Mouse (Mus musculus) megakaryocyte progenitor cell, adult 5-6 weeks (primary cell): ENCODE measurements around the gene Kif22. TPM values are rescaled to one million over a fixed set of nuclear protein-coding genes. Genes with fewer than 3 reads are reported as not detected.

Experiments
- ATAC-seq: replicated peaks from 2 replicates; pipeline ENCODE4 v1.8.0; 2016; ENCODE audit warnings: mild to moderate bottlenecking, moderate TSS enrichment, inconsistent platforms; ENCODE audit not compliant: poor library complexity
- total RNA-seq, 2 experiments: library from RNA; stranded (forward) in 1 of 2; stranded (reverse) in 1 of 2; fragments of 157-497, 149-512 nt in 1 of 2; fragments of 200-1000 nt in 1 of 2; gene quantifications; 2 replicates each; pipeline versions ENCODE4 v1.2.3 to v1.2.4; 2015 to 2017

Gene Kif22
- total RNA-seq, 2 experiments from 2014 or later: 67.8 to 89.8 TPM

DNA sequence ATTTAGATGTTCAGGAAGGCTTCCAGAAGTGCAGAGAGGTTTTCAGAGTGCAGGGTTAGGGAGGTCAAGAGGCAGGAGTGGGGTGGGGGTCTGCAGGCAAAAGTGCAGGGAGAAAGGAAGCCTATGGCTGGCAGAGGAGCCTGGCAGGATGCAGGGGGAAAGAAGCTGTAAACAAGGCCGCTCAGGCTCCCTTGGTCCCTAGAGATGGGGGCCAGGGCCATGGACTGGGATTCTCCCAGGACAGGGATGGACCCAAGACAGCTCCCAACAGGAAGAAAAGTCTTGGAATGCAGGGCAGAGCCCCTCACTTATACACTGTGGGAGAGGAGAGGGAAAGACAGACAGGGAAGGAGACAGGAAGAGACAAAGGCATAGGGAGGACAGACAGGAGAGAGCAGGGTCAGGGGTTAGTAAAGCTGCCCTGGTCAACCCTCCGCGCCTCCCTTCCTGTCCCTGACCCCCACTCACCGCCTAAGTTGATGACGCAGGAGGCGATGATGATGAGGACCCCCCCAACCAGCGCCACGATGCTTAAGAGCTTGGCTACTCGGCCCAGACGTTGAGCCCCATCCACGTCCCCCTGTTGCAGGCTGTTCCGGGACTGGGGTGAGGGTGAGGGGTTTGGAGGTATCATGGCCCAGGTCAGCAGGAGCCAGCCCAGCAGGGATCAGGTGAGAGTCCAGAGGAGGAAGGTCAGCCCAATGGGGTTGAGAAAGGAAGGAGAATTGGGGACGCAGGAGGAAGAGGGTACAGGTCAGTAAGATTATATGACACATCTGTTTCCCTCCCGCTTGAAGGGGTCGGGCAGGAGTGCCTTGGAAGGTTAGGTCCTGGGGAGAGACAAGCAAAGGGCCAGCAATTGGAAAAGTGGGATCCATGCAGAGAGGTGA is 23.6 kb downstream of the Kif22 start:
- no peak for ATAC-seq

DNA sequence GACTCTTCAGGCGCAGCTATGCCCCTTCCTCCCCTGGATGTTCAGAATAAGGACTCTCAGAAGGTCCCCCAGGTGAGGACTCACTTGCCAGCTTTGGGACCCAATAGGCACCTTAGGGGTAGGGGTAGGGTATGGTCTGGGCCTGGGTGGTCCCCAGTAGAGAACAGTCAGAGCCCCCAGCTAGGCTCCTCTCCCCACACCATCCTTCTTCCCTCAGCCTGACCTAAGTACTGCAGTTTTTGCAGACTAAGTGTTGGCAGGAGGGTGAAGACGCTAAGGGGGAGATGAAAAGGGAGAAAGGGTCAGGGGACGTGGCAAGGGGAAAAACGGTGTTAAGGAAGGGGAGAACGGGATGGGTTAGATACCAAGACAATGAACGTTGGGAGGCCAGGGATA is 24.3 kb downstream of the Kif22 start:
- ATAC-seq: no peak

DNA sequence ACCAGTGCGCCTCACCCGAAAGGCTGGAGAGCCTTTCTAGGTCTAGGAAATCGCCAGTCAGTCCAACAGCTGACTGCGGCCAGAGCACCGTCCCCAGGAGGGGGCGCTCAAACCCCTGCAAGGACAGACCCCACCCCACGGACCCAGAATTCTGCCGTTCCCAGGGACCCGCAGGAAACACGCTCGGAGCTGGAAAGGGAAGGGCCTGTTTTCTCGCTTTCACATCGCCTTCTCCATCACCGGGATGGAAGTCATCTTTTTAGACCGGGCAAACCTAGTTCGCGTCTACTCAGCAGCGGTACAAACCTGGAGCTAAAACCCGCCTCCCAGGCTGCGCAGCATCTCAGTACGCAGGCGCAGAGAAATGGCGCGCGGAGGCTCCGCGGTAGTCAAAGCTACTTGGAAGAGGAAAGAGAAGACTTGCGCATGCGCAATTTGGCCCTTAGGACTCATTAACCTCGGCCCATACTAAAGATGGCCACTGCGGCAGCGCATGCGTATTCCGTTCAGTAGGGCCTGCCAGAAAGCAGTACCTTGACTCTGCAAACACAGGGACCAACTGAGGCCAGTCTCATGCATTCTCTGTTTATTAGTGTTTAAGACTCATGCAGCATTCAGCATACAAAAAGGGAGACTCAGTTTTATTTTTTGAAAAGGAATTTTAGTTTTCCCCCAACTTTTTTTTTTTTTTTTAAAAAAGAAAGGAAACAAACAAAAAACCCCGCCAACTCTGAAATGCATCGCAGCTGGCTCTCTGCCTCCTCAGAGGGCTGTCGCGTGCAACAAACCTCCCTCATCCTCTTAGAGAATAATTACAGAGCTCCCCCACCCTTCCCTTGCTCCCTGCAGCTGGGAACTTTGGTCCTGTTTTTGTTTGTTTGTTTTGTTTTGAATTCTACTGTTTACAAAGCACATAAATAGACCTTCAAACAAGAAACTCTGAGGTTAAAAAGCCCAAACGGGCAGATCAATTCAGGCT is 25.0 kb downstream of the Kif22 start, which contains the start of gene Pagr1a:
Pagr1a (minus strand) TSS at position 382 of the 979 bp plus-strand sequence.
- ATAC-seq: peak; percentile 62

DNA sequence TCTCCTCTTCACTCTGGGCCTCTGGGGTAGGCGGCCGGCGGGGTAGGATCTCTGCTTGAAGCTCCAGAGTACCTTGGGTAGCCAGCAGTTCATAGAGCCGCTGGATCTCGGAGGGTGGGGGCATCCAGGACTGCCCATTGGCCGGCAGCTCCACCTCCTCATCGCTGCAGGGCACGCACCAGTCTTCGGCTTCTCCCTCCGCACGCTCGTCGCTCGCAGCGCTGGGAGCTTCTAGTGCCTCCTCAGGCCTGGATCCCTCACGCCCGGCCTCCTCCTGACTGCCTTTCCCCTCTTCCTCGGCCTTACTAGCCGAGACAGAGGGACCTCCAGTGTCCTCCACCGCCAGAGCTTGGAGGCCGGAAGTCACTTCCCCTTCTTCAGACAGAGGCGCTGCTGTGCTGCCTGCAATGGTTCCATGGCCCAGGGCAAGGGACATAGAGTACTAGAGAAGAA is 25.8 kb downstream of the Kif22 start:
- peak; percentile 54 for ATAC-seq

DNA sequence TGATC is 26.0 kb downstream of the Kif22 start, which contains the start of gene Pagr1b:
Pagr1b (minus strand) TSS at position 4 of the 5 bp plus-strand sequence.
- no peak for ATAC-seq

DNA sequence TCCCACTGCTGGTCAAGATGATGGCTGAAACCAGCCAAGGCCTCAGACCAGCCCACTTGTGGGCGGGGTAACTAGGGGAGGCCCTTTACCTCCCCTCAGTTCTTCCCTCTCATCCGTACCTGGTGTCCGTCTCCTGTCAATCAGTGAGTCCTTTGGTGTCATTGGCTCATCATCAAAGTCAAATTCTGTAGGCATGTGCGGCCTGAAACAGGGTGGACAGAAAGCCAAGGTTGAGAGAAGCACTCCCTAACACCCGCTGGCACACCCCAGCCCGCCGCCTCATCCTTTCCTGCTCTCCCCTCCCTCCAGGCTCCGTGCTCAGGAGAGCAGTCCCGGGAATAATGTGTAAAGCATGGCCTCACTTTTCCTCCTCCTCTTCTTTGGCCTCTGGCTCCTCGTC is 26.2 kb downstream of the Kif22 start:
- ATAC-seq: peak; percentile 18

DNA sequence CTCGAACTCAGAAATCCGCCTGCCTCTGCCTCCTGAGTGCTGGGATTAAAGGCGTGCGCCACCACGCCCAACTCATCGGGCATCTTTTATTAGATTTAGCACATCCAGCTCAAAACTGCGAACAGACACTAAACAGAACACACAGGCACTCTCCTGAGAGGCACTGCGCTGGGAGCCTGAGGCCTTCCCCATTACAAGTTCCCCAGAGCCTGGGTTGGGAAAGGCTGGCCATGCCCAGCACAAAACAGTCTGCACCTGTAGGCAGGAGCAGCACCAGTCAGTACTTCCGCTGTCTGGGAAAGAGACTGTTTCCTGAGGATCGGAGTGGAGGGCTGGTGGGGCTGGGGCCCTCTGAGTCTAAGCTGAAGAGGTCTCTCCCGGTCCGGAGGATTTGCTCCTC is 27.3 kb downstream of the Kif22 start:
- ATAC-seq: no peak

DNA sequence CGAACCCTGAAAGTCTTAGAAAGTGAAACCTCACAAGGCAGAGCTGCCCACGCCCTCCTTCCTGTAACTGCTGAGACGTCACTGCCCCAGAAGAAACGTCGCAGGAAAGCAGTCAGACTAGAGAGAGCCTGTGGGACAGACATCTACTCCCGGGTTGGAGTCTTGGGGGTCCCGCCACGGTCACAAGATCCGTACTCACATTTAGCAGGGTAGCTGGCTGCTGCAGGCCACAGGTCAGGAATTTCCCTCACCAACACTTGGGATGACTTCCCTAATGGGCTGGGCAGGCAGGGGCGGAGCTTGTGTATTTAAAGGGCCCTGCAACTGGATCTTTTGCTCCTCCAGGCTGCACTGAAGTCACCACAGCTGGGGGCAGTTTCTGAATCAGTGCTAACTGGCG is 28.0 kb downstream of the Kif22 start, which contains the start of gene Mvp:
Mvp (minus strand) TSS at position 302 of the 400 bp plus-strand sequence.
- ATAC-seq: peak; percentile 35

DNA sequence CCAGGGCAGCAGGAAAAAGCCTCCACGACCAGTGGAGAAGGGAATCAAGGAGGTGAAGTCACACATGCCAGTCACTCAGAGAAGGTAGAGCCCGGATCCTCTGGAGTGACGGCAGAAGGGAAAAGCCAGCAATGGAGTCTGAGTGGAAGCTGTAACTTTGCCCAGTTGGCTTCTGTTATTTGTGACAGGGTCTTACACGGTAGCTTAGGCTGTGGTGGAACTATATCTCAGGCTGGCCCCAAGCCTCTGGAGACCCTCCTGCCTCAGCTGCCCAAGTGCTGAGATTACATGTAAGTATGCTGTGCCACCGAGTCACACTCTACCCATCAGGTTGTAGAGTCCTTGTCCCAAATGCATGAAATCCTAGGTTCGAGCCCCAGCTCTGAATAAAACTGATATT is 28.9 kb downstream of the Kif22 start:
- ATAC-seq: no peak

DNA sequence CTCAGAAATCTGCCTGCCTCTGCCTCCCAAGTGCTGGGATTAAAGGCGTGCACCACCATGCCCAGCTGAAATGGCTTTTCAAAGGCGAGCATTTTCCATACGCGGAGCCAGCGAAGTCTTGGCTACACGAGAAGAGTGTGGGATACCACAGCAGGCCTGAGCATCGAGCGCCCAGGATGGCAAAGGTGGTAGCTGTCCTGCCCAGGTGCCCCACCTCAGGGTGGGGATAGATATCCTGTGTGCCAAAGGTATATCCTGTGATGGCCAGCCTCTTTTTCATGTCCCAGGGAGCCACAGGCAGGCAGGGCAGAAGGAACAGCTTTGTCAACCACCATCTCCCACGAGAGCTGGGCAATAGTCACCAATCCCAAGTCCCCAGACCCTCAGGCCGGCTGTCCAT is 29.4 kb downstream of the Kif22 start:
- ATAC-seq: no peak

DNA sequence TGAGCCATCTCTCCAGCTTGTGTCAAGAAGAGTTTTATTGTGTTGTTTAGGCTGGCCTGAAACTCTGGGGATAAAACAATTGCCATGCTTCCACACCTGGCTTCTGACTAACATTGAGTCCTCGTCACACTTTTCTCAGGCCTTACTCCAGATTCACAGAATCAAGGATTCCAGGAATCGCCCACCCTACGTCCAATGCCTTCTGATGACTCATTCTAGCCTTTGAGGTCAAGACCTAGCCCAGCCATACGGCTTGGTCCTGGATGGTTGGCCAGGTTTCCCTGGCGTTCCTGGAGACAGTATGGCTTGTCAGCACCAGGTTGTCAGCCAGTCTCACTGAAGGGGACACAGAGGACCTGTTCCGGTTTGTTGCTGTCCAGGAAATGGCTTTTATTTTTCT is 29.9 kb downstream of the Kif22 start:
- ATAC-seq: no peak

DNA sequence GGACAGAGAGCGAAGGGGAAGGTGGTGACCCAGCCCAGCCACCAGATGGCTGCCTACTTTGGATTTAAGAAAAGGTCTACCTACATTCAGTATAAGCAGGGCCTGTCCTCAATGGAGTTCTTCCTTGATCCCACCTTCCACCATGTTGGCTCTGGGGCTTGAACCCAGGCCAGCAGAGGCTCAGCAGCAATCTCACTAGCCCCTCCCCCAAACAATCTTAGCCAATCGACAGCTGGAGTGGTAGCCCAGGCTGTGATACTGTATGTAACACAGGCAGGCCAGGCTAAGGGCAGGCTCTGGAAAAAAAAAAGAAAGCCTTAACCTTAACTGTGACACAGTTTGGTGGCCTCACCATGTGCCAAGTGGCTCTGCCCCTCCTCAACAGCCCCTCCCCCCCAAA is 30.6 kb downstream of the Kif22 start:
- no peak for ATAC-seq

DNA sequence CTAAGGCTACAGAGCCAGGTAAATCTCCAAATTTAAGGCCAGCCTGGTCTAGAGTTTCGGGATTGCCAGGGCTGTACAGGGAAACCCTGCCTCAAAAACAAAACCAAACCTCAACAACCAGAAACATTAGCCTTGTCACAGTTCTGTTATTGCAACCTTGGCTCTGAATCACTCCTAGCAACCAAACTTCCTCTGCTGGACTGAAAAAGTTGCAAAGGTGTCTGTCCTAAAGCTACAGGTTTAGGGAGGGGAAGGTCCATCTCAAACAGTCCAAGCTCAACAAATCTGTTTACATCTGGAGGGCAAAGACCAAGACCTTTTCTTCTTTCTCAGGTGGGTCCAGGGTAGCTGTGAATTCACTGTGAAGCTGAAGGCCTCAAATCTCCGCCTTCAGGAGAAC is 31.2 kb downstream of the Kif22 start:
- ATAC-seq: no peak

DNA sequence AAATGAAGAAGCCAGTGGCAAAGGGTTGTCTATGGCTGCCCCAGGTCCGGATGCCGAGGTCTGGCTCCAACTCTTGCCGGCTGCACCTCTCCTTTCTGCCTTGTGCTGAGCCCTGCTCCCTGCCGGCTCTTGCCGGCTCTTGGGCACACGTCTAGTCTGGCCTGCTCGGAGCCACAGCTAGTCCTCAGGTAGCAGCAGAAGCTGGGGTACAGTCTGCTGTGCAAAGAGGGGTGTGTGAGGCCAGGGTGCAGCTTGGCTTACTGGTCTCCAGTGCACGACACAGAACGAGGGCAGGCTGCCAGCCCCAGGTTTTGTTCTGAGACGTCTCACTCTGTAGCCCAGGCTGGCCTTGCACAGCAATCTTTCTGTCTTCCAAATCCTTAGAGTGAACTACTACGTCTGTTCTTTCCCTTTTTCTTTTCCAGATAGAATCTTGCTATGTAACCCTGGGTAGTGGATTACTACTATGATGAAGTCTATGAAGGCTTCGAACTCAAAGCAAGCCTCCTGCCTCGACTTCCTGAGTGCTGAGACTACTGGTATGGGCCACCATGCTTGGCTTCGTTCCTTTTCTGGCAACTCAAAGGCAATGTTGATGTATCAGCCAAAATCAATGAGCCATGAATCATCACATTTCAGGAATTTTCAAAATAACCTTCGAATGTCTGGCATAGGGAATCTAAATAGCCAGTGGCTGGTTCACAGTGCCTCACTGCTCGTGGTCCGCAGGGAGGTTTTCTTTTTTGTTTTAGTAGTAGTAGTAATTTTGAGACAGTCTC is 32.8 kb downstream of the Kif22 start:
- no peak for ATAC-seq

DNA sequence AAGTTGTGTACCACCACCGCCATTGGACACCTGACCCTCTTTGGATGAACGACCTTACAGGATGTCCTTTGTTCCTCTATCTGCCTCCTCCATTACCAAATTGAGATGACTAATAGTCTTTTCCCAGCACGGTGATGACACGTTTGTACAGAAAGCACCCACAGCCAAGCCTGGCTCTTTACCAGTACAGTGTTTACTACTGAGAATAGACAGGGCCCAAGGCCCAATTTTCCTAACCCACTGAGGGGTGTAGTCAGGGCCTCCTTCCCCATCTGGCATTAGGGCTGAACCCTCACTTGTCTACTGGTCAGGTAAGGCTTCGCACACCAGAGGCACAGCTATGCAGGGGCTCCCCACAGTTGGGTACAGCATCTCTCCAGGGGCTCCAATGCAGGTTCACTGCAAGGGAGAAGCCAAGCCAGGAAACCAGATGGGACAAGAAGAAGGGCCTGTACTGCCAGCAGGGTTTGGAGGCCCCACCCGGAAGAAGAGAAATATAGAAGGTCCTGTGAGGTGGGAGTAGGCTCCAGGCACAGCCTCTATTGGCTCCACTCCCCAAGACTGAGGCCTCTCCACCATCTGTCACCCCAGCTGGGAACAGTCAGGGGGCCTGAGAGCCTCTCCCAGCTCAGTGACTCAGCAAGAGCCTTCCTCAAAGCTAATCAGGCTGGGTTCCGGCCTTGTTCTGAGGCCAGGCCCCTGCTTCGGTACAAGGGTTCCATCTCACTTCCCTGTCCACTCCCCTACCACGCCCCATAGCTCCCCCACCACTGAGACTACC is 33.8 kb downstream of the Kif22 start:
- ATAC-seq: peak; percentile 94

DNA sequence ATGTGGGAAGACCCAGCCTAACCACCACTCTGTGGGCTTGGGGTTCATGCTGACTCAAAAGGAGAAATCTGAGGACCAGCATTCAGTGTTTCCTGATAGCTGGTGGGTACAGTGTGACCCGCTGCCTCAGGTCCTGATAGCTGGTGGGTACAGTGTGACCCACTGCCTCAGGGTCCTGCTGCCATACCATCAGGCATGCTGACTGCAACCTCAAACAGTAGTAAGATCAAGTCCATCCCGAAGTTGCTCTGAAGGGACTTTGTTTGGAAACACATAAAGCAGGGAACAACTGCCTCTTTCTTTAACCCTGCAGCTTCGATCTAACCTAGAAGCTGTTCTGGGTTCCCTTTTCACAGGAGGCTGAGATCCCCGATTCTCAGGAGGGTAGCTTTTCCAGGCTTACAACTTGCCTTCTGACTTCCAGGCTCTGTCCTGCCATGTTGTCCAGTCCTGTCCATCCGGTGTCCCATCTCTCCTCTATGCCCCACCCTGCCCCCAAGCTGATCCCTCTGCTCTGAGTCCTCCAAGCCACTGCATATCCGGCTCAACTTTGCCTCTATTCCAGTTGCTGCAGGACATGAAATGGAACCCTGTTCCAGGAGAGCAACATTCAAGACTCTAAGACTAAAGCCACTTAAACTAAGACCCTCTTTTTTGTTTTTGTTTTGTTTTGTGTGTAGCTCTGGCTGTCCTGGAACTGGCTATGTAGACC is 34.8 kb downstream of the Kif22 start:
- no peak for ATAC-seq

DNA sequence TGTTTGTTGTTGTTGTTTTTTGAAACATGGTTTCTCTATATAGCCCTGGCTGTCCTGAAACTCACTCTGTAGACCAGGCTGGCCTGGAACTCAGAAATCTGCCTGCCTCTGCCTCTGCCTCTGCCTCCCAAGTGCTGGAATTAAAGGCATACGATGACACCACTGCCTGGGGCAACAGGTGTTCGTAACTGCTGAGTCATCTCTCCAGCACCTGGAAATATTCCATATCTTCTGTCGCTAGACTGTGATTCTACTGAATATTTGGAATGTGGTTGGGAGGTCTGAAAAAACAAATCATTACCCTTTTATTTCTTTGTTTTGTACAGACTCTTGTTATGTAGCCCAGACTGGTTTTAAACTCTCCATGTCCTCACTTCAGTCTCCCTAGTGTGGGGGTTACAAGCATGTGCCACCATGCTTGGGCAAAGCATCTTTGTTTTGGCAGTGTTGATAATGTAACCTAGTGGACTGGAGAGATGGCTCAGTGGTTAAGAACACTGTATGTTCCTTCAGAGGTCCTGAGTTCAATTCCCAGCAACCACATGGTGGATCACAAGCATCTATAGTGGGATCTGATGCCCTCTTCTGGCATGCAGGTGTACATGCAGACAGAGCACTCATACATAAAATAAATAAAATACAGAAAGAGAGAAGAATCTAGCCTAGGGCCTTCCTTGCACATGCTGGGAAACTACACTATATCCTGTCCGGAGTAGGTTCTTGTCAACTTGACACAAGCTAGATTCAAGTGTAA is 38.0 kb downstream of the Kif22 start:
- ATAC-seq: no peak

DNA sequence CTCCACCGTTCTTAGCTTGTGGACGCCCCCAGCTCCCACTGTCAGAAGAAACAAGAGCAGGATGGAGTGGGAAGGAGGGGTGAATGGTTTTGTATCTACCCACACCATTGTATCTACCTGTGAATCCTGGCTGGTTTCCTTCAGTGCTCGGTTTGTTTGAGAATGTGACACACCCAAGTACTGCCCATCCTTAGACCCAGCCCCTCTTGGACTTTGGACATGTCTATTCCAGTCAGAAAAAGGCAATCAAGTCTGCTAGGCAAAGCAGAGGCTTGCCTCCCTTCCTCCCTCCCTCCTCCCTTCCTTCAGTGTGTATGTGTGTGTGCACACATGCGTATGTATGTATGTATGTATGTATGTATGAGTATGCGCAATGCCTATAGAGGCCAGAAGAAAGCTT is 38.7 kb downstream of the Kif22 start:
- ATAC-seq: no peak

DNA sequence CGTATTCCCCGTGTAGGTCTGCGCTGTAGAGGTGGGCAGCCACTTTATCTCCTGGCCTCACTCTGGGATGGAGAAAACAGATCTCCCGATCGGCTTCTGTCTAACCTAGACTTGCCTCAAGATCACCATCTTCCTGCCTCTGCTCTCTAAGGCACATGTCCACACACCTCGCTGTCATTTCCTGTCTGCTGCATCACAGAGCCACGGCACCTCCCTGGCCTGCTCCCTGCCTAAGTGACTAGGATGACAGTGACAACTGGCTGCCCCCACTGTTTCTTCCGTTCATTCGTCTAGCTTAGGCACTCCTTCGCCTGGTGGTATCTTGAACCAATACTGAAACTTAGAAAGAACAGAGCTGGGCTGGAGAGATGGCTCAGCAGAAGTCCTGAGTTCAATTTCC is 42.7 kb downstream of the Kif22 start:
- ATAC-seq: no peak
